Mouse (Mus musculus): Measurements from ENCODE around the gene Sorcs1.

The Sorcs1 gene

DNA sequence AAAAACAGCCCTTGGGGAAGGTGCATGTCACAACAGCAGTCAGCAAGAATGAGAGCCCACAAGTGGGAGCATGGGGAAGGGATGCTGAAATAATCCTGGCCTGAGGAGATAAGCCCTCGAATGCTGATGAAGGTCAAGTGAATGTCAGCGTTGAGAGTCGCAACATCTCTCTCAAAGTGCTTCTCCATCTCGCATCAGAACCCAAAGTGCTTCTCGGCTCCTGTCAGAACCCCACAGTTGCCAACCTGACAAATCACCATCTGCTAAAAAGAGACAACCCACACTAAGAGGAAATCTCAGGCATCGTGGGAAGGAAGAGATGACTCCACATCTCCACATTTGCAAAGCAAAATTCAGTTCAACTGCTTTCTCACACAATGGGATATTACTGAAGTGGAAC, 119.7 kb downstream of the Sorcs1 start:
- DNase-seq (ENCODE audit: low read depth), result no peak

DNA sequence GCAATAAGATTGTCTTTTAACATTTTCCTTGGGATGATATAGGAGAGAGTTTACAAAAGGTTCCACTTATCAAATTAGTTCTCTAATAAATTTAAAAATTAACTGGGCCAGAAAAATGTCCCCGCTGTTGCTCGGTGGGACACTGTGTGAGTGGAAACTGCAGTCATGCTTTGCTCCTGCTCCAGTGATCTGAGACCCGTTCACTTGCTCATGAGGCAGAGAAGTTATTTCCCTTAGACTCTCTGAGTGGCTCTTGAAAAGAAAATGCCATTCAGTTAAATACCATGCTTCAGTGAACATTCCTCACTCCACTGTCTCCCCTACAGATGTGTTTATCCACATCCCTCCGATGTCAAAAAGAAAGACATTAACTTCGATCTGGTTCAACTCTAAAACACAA, 144.4 kb downstream of the Sorcs1 start:
- no peak for DNase-seq (ENCODE audit: low read depth)

DNA sequence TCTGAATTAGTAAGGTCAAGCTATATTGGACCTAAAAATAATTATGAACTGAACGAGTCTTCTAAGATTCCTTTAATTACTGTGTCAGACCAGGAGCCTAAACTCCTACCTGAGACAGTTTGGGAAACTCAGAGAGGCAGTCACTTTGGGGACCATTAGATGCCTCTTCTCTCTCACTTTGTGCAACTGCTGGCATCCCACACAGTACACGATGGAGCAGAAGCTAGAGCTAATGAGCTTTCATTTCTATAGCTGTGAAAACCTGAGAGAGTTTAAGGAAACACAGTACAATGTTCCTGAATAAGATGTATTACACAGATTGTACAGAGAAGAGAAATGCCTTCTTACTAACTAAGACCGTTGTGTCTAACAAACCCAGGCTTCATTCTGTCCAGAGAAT, 150.6 kb downstream of the Sorcs1 start:
- no peak for DNase-seq (ENCODE audit: low read depth)

DNA sequence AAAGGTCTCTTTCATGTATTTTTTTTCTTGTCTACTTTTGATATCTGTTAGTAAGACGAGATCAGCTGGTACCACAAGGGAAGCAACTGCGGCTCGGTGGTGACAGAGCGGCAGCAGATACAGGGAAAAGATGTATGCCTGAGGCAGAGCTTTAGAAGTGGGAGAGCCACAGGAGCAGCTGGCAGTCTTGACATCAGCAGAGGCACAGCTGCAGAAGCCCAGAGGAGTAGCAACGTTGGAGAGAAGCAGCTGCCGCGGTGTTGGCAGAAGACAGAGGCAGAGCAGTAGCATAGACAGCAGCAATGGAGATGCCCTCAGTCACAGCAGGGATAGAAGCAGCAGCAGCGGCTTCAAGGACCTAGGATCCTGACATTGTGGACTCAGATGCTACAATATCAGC, 152.4 kb downstream of the Sorcs1 start:
- DNase-seq (ENCODE audit: low read depth), result no peak

DNA sequence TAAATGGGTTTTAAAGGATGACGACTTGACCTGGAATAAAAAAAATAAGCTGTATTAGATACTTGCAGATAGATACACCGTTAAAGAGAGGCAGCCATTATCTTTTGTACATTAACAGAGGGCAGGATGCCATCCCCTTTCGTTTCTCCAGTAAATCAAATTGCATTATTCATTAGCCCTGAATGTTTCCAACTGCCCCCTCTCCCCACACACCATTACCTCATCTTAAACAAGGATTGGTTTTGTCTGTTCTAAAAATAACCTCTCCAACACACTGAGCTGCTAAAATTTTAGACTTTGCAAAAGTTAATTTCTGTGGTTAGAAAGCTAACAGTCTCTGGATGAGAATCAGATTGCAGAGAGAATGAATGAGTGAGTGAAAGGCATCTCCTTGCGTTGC, 156.5 kb downstream of the Sorcs1 start:
- no peak for DNase-seq (ENCODE audit: low read depth)

DNA sequence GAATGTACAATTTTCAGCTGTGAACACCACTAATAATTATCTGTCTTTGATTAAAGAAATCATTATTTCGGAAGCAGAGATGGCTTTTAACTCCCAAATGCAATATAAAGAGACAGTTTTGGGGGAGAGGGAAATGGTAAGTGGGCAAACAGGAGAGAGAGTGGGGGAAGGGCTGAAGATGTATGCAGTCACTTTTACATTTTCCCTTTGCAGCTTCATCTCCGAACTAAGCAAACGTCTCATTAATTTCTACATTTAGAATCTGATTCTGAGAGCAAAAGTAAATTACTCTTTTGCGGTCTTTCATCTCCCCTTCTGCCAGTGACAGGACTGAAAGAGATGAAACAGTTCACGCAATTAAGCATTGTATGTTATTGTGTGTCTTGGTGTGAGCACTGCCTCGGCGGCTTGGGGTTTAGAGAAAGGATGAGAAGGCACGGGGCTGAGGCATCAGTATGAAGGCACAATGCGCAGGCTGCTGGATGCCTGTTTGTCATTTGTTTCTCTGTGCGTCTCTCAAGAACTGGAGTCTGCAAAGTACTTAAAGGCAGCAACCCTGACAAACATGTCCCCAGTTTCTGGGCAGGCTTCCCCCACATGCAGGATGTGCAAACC, 163.3 kb downstream of the Sorcs1 start:
- no peak for DNase-seq (ENCODE audit: low read depth)

DNA sequence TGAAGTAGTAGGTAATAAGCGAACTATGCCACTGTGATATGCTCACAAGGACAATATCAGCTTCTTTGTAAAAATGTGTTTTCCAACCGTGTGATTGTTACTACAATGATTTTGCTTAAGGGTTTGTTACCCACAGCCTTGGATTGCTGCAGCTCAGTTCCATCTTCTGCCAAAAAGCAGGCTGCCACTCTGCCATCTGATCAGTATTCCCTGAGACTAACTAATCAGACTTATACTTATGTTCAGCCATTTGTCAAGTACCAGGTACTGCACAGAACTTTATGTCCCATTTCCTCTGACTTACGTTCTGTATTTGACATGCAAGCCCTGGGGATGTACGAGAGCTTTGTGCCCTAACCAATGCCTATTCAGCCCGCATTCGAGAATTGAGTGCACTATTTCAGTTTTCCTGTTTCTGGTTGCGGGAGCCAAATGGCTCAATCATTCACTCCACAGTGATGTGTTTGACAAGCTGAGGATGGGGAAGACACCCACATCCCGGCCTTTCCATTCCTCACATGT, 164.1 kb downstream of the Sorcs1 start:
- DNase-seq (ENCODE audit: low read depth), result no peak

DNA sequence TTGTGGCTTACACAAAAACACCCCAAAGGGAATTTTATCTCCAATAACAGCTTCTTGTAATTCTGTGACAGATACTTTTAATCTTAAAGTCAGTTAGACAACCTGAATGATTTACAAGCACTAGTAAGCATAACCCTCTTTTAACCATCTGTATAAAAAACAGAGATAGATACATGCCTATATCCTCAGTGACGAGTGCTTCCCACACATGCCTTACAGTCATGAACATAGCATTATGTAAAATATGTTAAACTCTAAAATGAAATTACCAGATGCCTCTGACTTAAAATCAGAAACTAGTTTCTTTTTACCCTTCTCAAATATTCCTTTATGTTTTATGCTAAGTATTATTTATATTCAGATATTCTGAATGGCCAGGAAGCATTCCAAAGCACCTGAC, 175.6 kb downstream of the Sorcs1 start:
- DNase-seq (ENCODE audit: low read depth), result no peak

DNA sequence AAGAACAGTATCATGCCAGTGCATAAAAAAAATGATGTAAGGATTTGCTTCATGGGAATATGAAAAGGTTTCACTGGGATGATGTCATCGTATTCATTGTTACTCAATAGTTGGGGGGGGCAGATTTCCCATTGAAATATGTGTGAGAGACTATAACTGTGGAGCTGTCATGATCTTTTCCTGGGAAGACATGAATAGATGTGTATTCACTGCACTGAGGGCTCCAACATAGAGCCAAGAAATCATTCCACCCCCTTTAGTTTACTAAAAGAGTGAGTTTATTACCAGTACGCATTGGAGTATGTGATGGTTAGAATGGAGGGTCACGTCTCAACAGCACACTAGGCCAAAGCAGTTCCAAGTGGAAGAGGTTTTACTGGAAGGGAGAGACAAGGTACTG, 187.3 kb downstream of the Sorcs1 start:
- no peak for DNase-seq (ENCODE audit: low read depth)

DNA sequence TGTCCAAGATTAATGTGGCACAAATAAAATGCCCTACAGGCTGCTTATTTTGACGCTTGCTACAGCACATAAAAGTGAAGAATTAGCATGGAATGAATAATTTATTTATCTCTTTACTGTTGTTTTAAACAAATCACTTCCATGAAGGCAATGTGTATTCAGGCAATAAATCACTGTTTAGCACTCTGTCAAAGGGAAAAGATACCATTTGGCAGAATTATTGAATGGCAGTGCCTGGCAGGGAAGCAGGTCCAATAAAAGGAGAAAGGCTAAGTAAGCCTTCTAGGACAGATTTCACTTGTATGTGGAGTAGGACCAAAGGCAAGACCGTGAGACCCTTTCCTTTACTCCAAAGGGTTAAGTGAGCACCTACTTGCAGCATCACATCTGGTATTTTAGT, 187.7 kb downstream of the Sorcs1 start:
- no peak for DNase-seq (ENCODE audit: low read depth)

DNA sequence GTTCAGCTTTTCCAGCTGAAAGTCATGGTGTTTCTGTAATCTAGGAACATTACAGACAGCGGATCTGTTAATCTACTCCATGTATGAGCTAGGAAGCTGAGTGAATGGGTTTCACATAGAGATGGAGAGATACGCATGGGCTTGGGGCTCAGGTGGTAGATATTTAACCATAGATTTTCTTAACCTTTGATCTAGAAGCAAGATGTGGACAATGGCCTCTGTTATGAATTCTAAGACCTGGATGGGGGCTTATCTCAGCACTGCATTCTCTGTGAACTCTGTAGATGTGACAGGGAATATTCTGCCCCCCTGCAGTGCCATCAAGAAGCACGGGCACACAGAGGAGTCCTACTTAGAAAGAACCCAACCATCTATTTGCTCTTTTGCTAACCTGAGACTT, 188.7 kb downstream of the Sorcs1 start:
- no peak for DNase-seq (ENCODE audit: low read depth)

DNA sequence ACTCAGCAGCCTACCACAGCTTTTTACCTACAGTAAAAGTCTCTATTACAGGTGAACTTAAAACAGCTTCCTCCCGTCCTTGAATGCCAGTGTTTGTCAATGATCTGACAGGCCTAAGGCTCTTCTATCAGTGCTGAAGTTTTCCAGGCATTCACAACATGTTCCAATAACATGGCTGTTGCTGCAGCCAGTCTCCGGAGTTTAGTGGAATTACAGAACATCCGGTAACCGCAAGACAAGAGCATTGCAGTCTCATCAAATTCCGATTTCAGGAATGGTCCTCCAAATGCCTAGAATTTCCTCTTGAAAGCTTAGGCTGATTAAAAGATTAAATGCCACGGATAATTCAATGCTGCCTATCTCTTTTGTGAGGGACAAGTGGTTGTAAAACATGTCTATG, 190.0 kb downstream of the Sorcs1 start:
- DNase-seq (ENCODE audit: low read depth), result no peak

DNA sequence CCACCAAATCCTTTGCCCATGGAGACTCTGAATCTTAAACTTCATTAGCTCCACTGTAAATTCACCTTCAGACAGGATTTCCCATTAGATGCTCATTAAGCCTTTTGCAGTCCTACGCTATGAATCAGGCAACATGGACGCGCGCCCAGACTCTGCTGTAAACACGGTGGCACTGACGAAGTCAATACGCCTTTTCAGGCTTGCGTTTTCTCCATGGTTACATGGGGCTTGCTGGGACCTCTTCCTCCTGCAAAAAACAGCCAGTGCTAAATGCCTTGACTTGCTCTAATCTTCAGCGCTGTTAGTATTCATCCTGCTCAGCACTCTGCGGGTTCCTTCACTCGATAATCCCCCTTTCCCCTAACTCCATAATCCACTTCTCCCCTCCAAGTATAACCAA, 190.7 kb downstream of the Sorcs1 start:
- no peak for DNase-seq (ENCODE audit: low read depth)

DNA sequence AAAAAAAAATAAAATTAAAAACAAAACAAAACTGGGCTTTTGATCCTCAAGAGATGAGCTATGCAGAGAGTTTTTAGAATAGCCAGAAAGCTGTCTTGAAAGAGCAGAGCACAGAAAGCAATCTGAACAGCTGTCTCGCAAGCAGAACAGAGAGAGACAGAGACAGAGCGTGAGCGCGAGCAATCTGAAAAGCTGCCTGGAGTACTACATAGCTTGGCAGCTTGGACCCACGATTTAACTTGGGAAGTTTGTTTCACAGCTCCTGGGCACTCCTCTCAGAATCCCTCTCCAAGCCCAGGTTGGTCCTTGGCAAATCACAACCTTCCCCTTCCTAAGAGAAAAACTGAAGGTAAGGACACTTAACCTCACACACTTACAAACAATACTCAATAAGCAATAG, 192.1 kb downstream of the Sorcs1 start:
- no peak for DNase-seq (ENCODE audit: low read depth)

DNA sequence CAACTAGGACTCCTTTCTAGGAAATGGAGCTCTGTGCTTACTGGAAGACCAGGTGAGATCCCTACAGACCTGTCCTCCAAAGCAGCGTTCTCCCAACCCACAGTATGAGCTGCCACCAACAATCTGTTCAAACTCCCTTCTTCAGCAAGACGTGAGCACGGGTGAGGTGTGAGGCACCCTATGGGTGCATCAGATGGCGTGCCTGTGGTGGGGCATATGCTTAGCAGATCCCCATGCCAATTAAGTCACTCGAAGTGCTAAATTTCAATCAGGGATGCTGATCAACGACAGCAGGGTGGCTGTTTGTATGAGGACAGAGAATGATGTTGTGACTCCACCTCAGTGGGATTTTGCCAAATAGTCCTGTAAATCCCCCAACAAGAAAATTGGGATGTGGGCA, 201.7 kb downstream of the Sorcs1 start:
- DNase-seq (ENCODE audit: low read depth), result no peak

DNA sequence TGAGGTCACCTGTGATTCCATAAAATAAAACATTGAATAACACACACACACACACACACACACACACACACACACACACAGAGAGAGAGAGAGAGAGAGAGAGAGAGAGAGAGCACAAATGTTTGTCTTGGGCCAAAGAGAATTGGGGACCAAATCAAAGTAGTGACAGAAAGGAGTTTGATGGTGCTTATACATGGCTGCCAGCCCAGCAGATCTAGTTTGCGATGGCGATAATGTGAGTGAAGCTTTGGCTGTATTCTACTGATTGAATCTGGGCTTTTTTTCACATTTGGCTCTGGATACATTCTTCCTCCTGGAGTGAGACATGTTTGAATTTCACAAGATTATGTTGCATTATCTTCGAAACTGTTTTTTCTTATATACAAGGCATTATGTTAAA, 209.9 kb downstream of the Sorcs1 start:
- no peak for DNase-seq (ENCODE audit: low read depth)

DNA sequence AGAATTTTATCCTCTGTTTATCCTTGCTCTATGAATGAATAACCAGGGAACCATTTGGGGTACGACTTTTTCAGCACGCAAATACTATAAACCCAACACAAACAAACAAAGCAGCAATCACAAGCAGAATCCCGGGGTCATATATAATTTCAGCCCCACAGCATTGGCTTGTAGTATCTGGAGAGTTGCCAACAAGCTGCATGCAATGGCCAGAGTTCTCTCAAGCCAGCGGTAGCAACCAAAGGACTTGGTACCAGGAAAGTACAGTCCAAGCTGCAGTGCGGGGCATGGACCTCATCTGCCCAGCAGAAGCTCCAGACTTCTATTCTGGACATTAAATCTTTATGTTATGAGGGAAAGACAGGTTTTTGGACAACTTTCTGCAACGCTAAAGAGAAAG, 213.6 kb downstream of the Sorcs1 start:
- no peak for DNase-seq (ENCODE audit: low read depth)

DNA sequence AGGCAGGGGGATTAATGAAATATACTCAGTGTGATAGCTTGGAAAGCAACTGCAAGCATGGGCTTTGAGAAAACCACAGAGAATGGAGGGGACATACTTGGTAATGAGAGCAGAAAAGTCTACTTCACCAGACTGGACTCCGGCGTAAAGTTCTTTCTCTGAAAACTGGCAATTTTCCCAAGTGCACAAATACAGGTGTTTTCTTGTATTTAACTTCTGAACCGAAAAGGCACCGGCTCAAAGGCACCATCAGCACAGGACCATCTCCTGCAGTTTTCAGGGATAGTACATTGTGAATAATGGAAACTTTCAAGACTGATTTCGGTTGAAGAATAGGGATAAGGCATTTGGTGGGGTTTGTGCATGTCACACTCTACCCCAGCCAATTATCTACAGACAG, 219.9 kb downstream of the Sorcs1 start:
- DNase-seq (ENCODE audit: low read depth), result no peak

DNA sequence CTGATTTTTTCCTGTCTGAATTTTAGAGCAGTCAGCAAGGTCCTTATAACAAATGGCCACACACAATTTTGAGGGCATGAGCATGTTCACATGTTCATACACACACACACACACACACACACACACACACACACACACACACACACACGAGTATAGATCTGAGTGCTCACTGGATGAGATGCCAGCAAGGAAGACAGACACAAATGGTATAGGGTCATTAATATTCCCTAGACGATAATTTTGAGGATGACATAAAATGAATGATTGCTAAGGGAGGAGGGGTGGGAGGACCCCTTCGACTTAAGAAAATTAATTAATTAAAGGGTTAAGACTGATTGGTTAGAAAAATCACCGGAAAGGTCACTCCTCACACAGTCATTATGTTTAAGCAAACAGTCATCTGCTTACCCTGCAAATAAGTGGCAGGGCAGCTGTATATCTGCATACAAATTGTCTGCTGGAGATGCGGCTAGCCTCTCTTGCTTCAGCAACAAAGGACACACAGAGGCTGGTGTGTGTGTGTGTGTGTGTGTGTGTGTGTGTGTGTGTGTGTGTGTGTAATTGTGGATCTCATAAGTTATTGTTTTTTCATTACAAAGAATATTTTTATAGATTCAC, 221.1 kb downstream of the Sorcs1 start:
- no peak for DNase-seq (ENCODE audit: low read depth)

DNA sequence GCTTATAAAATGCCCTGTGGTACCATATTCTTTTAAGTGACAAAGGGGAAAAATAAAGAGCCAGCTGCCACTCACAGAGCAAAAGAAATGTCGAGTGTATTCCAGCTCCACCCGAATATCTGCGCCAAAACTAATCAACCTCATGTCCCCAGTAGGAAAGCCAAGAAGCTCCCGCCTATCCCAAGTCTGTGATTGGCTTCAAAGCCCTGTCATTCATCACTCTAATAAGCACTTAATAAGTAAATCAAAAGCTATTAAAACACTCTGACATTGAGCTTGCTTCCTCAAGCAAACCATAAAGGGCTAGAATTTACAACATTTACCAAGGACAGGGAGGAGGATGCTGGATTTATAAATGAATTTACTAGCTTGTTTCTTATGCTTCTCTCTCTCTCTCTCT, 237.3 kb downstream of the Sorcs1 start:
- DNase-seq (ENCODE audit: low read depth), result no peak

DNA sequence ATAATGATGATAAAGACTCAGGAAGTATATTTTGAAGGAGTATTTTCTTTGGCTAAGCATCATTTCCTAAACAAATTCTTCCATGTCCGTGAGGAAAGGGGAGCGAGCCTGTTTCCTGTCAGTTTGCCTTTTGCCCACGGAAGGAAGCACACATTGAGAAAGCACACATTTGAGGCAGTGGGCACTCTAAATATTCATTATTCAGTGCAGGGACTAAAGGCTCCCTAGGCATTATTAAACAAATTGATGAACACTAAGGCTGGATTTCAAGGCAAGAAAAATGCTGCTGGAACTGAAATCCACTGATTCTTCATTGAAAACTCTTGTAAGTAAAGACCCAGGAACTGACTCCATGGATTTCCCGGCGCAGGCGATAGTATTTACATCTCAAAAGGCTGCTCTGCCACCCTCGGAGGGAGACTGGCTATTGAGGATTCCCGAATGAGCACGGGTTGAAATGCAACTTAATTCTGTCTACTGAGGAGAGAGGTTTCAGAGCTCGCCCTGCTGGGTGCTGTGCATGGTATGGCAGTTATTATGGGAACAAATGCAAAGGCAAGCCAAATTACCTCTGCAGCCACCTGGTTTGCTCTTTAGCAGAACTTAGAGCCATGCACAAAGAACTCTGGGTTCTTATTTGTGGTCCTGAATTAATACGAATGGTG, 238.1 kb downstream of the Sorcs1 start:
- DNase-seq (ENCODE audit: low read depth), result no peak

DNA sequence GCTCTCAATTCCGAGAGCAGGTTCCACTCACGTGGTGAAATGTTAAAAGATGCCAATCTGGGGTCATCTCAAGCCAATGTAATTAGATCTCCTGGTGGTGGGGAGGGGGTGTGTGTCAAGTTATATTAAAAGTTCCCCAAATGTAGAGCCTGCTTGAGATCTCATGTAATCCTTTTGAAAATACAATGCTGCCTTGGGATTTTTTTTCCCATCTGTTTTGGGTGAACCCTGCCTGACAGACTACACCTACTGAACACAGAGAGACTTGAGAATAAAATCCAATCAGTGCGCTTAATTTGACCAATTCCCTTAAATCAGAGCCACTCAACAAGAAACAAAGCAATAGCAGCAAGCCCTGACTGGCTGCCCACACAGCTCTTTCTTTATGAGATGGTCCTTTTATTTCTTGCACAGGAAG, 239.0 kb downstream of the Sorcs1 start:
- no peak for DNase-seq (ENCODE audit: low read depth)

DNA sequence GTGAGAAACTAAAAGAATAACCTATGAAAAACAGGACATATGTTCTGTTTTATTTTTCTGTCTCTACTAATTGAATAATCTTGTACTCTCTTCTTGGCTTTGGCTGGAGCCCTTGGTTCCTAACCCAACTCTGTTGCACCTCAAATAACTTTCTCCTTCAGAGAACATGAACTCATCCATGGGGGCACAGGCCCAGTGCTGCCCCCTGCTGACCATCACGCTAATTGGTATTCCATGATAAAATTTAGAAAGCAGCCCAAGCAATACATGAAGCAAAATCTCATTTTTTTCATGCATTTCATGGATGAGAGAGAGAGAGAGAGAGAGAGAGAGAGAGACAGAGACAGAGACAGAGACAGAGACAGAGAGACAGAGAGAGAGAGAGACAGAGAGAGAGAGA, 255.5 kb downstream of the Sorcs1 start:
- DNase-seq (ENCODE audit: low read depth), result no peak
